12 mouse cellular contexts compared by ENCODE assay signal in the genomic region with DNA sequence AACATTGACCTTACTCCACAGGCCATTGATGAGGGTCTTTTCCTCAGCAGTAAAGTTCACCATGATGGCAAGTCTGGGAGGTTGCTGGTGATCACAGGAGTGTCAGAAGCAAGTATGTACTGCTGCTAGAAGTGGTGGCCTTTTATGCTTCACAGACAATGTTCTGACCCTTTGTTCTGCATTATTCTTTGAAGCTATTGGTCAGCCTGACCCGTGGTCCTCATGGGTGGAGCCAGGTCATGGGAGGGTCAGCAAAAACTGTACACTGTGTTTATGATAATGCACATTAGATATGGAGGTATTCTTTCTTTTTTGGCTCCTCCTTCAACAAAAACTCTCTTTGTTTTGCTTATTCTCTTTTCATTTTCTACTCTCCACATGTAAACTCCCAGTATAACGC. TPM values are rescaled to one million over a fixed set of nuclear protein-coding genes. Genes with fewer than 3 reads are reported as not detected.
DNase-seq lines count a peak whose midpoint lies in the region; ATAC-seq and TF ChIP-seq lines count a peak whose summit lies in the region.
"Had no signal": no experiment of that assay in that cellular context is flagged by ENCODE, and none has a peak within 500 bp of the region (broad histone marks: within the 10 kb centered on the region; RNA-seq: fewer than 3 reads in every experiment).

A gene (minus strand): TSS at position 127 of the 400 bp plus-strand sequence.

- H3K27ac ChIP-seq in heart, embryonic 10.5 days: peak within 1 kb of the TSS; percentile 52; the same call in 1 of the 2 replicates
- no peak within 1 kb of the TSS for H3K27ac ChIP-seq in heart, adult 2 months
- no peak within 1 kb of the TSS for H3K27ac ChIP-seq in midbrain, embryonic 11.5 days (ENCODE audit: low read depth, low read length)
- no peak within 1 kb of the TSS for H3K27ac ChIP-seq in midbrain, embryonic 16.5 days (ENCODE audit: low read length)
- H3K27ac ChIP-seq in limb, embryonic 15.5 days: no peak within 1 kb of the TSS

- no peaks in the 10 kb centered on the region for H3K27me3 ChIP-seq in heart, embryonic 10.5 days (ENCODE audit: insufficient read depth, poor library complexity, severe bottlenecking)
- H3K27me3 ChIP-seq in heart, adult 2 months (ENCODE audit: control insufficient read depth, insufficient read depth, low read length): no peaks in the 10 kb centered on the region
- no peaks in the 10 kb centered on the region for H3K27me3 ChIP-seq in midbrain, embryonic 11.5 days (ENCODE audit: control insufficient read depth, insufficient read depth, low read length)
- H3K27me3 ChIP-seq in midbrain, embryonic 16.5 days (ENCODE audit: control insufficient read depth, insufficient read depth, low read depth, low read length): no peaks in the 10 kb centered on the region
- no peaks in the 10 kb centered on the region for H3K27me3 ChIP-seq in limb, embryonic 15.5 days
- H3K27me3 ChIP-seq: Patski had no signal

- DNase-seq in heart, embryonic 10.5 days (ENCODE audit: low spot score): peak; percentile 92
- no peak for DNase-seq in heart, adult 2 months
- DNase-seq in midbrain, embryonic 11.5 days (ENCODE audit: low spot score, missing footprints): no peak
- no peak for DNase-seq in testis, postnatal 10 days (ENCODE audit: low spot score)
- no peak for DNase-seq in cerebellum, adult 8-10 months
- no peak for DNase-seq in urinary bladder, postnatal 10 days (ENCODE audit: low spot score)
- DNase-seq: B cell, adult 2 months had no signal

- H3K36me3 ChIP-seq in heart, embryonic 10.5 days: no peaks in the 10 kb centered on the region
- no peaks in the 10 kb centered on the region for H3K36me3 ChIP-seq in heart, adult 2 months (ENCODE audit: control insufficient read depth, insufficient read depth, low read length)
- no peaks in the 10 kb centered on the region for H3K36me3 ChIP-seq in midbrain, embryonic 11.5 days (ENCODE audit: control insufficient read depth, insufficient read depth, low read length)
- no peaks in the 10 kb centered on the region for H3K36me3 ChIP-seq in midbrain, embryonic 16.5 days (ENCODE audit: control insufficient read depth, insufficient read depth, low read length)
- no peaks in the 10 kb centered on the region for H3K36me3 ChIP-seq in limb, embryonic 15.5 days

- TF ChIP-seq CTCF in heart, adult 2 months (IDR thresholded peaks at IDR 0.05): no peak

- H3K4me2 ChIP-seq in midbrain, embryonic 11.5 days: no peak within 1 kb of the TSS
- no peak within 1 kb of the TSS for H3K4me2 ChIP-seq in midbrain, embryonic 16.5 days (ENCODE audit: low read length)
- H3K4me2 ChIP-seq in limb, embryonic 15.5 days: no peak within 1 kb of the TSS

- H3K79me2 ChIP-seq in heart, adult 2 months (replicated peaks; ENCODE audit: control insufficient read depth, insufficient read depth, low read length): no peaks in the 10 kb centered on the region

- H3K4me3 ChIP-seq in heart, embryonic 10.5 days: no peak within 1 kb of the TSS
- no peak within 1 kb of the TSS for H3K4me3 ChIP-seq in heart, adult 2 months
- no peak within 1 kb of the TSS for H3K4me3 ChIP-seq in midbrain, embryonic 11.5 days (ENCODE audit: low read depth, low read length)
- H3K4me3 ChIP-seq in midbrain, embryonic 16.5 days (ENCODE audit: low read depth, low read length): no peak within 1 kb of the TSS
- H3K4me3 ChIP-seq in limb, embryonic 15.5 days: no peak within 1 kb of the TSS

- intact Hi-C loops in heart, adult 2 months (cut with DNase I): no loop called here

- no peak for TF ChIP-seq EP300 in heart, adult 2 months (IDR thresholded peaks at IDR 0.05; ENCODE audit: insufficient read depth, low read depth, low read length)

- no peaks in the 10 kb centered on the region for H3K4me1 ChIP-seq in heart, embryonic 10.5 days
- H3K4me1 ChIP-seq in heart, adult 2 months (ENCODE audit: control insufficient read depth, insufficient read depth, low read length): no peaks in the 10 kb centered on the region
- no peaks in the 10 kb centered on the region for H3K4me1 ChIP-seq in midbrain, embryonic 11.5 days (ENCODE audit: control insufficient read depth, insufficient read depth, low read length)
- H3K4me1 ChIP-seq in midbrain, embryonic 16.5 days (ENCODE audit: control insufficient read depth, insufficient read depth, low read length): no peaks in the 10 kb centered on the region
- H3K4me1 ChIP-seq in limb, embryonic 15.5 days: no peaks in the 10 kb centered on the region

- ATAC-seq in midbrain, embryonic 11.5 days (ENCODE audit: low FRiP score): 0 out of 2 replicates have a peak, but pooled peaks have one; percentile 4
- ATAC-seq in midbrain, embryonic 16.5 days: no peak
- ATAC-seq in limb, embryonic 15.5 days (ENCODE audit: insufficient number of reproducible peaks, low FRiP score, low TSS enrichment, low read depth): no peak
- ATAC-seq: Patski had no signal

- TF ChIP-seq POLR2A in heart, adult 2 months (IDR thresholded peaks at IDR 0.05; ENCODE audit: insufficient read depth, low read depth, low read length): no peak

- no peak within 1 kb of the TSS for H3K9ac ChIP-seq in heart, adult 2 months (ENCODE audit: low read depth, low read length)
- H3K9ac ChIP-seq in midbrain, embryonic 11.5 days (ENCODE audit: low read length): no peak within 1 kb of the TSS
- H3K9ac ChIP-seq in midbrain, embryonic 16.5 days (ENCODE audit: low read depth, low read length): no peak within 1 kb of the TSS
- H3K9ac ChIP-seq in limb, embryonic 15.5 days: no peak within 1 kb of the TSS

- no peaks in the 10 kb centered on the region for H3K9me3 ChIP-seq in heart, embryonic 10.5 days
- H3K9me3 ChIP-seq in midbrain, embryonic 11.5 days (ENCODE audit: control insufficient read depth, low read length): no peaks in the 10 kb centered on the region
- H3K9me3 ChIP-seq in midbrain, embryonic 16.5 days (replicated peaks; ENCODE audit: control insufficient read depth, low read length, poor library complexity, severe bottlenecking): no peaks in the 10 kb centered on the region
- no peaks in the 10 kb centered on the region for H3K9me3 ChIP-seq in limb, embryonic 15.5 days

- WGBS in heart, embryonic 10.5 days: 52% methylated on average over 2 of the region's 2 CpGs
- 43% methylated on average over 2 of the region's 2 CpGs for WGBS in heart, adult 2 months
- WGBS in midbrain, embryonic 11.5 days: 76% methylated on average over 2 of the region's 2 CpGs
- 78% methylated on average over 2 of the region's 2 CpGs for WGBS in midbrain, embryonic 16.5 days
- 64% methylated on average over 2 of the region's 2 CpGs for WGBS in limb, embryonic 15.5 days

RNA-seq across cellular contexts. Expression of the gene that starts here (rescaled TPM):
- 17,516 and 23,478 TPM in 2 replicates for polyA plus RNA-seq in heart, embryonic 10.5 days (2016; fragmentation: Nextera tagmentation; extraction: Ambion mirVana)
- not detected for total RNA-seq in heart, adult 2 months (2021)
- not detected in 2 replicates for polyA plus RNA-seq in heart, adult 2 months (2012; rRNA removed)
- 11,345 and 11,485 TPM in 2 replicates for polyA plus RNA-seq in midbrain, embryonic 11.5 days (2014; fragmentation: Nextera tagmentation; extraction: Ambion mirVana)
- polyA plus RNA-seq in midbrain, embryonic 16.5 days (2015; fragmentation: Nextera tagmentation; extraction: Ambion mirVana): 6.2 and 23.2 TPM in 2 replicates
- polyA plus RNA-seq in limb, embryonic 15.5 days (2015; fragmentation: Nextera tagmentation; extraction: Ambion mirVana): 236 and 533 TPM in 2 replicates
- total RNA-seq: layer of hippocampus, postnatal 25 days; monocyte, adult 5-6 weeks had no signal
- polyA plus RNA-seq: Patski had no signal
